Mouse (Mus musculus): ENCODE results near the gene Ptges.

DNA sequence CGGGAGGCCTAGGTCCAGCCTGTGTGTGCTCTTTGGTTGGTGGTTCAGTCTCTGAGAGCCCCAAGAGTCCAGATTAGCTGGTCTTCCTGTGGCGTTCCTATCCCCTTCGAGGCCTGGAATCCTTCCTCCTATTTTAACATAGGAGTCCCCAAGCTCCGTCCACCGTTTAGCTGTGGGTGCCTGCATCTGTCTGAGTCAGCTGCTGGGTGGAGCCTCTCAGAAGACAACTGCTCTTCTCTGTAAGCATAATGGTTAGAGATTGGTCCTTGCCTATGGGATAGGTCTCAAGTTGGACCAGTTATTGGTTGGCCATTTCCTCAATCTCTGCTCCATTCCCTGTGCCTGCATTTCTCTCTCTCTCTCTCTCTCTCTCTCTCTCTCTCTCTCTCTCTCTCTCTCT lies 69.9 kb downstream of the Ptges start:
- TF ChIP-seq CTCF (conservative IDR thresholded peaks at IDR 0.05; ENCODE audit: low read length) (no peak), NANOG (IDR thresholded peaks at IDR 0.05; ENCODE audit: borderline replicate concordance, low read length) (no peak), POU5F1 (IDR thresholded peaks at IDR 0.05; ENCODE audit: borderline replicate concordance, low read length) (no peak)
